8 mouse cellular contexts compared by ENCODE assay signal in genomic region chr2:168106701-168107178, GRCm38 (mm10). TPM values are rescaled to one million over a fixed set of nuclear protein-coding genes. Genes with fewer than 3 reads are reported as not detected.
A peak's percentile ranks its signal among the peaks of the same experiment; 100 is the strongest.
DNase-seq lines count a peak whose midpoint lies in the region; ATAC-seq and TF ChIP-seq lines count a peak whose summit lies in the region.

No protein-coding gene starts in this region.

- no peaks in the 10 kb centered on the region for H3K9me3 ChIP-seq in heart, embryonic 15.5 days (replicated peaks)

- TF ChIP-seq POLR2A in testis, adult 2 months (IDR thresholded peaks at IDR 0.05; ENCODE audit: control insufficient read depth, low read depth, low read length): no peak

- TF ChIP-seq CTCF in testis, adult 2 months (IDR thresholded peaks at IDR 0.05; ENCODE audit: control insufficient read depth, insufficient read depth, insufficient replicate concordance, low read depth, low read length): no peak

- H3K4me2 ChIP-seq in heart, embryonic 15.5 days: peak overlapping the region; percentile 66

- peak overlapping the region; percentile 41 for H3K9ac ChIP-seq in heart, embryonic 15.5 days

- ATAC-seq in heart, embryonic 15.5 days (replicated peaks; ENCODE audit: insufficient number of reproducible peaks, insufficient read depth, low FRiP score, low read depth): peak; percentile 61

- peaks cover 11% of the 10 kb centered on the region for H3K4me1 ChIP-seq in heart, embryonic 15.5 days (replicated peaks)
- peaks cover 5% of the 10 kb centered on the region for H3K4me1 ChIP-seq in testis, adult 2 months (ENCODE audit: control insufficient read depth, insufficient read depth, low read length)

- peak; percentile 44 for DNase-seq in urinary bladder, postnatal 14 days (ENCODE audit: low spot score)
- DNase-seq in urinary bladder, adult 2 months (ENCODE audit: low spot score): no peak
- peak; percentile 92 for DNase-seq in fibroblast of lung, adult 2 months (ENCODE audit: low read depth)
- peak; percentile 74 to 90 for DNase-seq in kidney, postnatal 25 days
- peak; percentile 34 for DNase-seq in lung, postnatal 36 days
- DNase-seq in spleen, adult 12 weeks (ENCODE audit: low spot score): no peak

- H3K27me3 ChIP-seq in heart, embryonic 15.5 days: no peaks in the 10 kb centered on the region
- no peaks in the 10 kb centered on the region for H3K27me3 ChIP-seq in testis, adult 2 months (ENCODE audit: control insufficient read depth, insufficient read depth, low read length)

- H3K4me3 ChIP-seq in heart, embryonic 15.5 days: peak overlapping the region; percentile 35
- H3K4me3 ChIP-seq in testis, adult 2 months (ENCODE audit: control insufficient read depth, low read depth, low read length): peak overlapping the region; percentile 24

- WGBS in heart, embryonic 15.5 days: 33% methylated on average over 20 of the region's 20 CpGs

- peak overlapping the region; percentile 85 for H3K27ac ChIP-seq in heart, embryonic 15.5 days
- H3K27ac ChIP-seq in testis, adult 2 months (ENCODE audit: control insufficient read depth, insufficient read depth, low read depth, low read length): no peak overlapping the region

- no peaks in the 10 kb centered on the region for H3K36me3 ChIP-seq in heart, embryonic 15.5 days
- H3K36me3 ChIP-seq in testis, adult 2 months (ENCODE audit: control insufficient read depth, insufficient read depth, low read length): no peaks in the 10 kb centered on the region

RNA-seq across cellular contexts. Expression of gene Pard6b, which starts 25.9 kb away (rescaled TPM):
- polyA plus RNA-seq in urinary bladder, adult 2 months (2012; rRNA removed): 6.3 and 8.3 TPM in 2 replicates
- 5.3 and 7.1 TPM in 2 replicates for polyA plus RNA-seq in heart, embryonic 15.5 days (2015; fragmentation: Nextera tagmentation; extraction: Ambion mirVana)
- polyA plus RNA-seq in testis, adult 2 months (2012; rRNA removed): 5.8 and 6.9 TPM in 2 replicates

Comparison
In these comparisons a context has a peak if more than half of its experiments do, and no peak if none do; other contexts are left out.
1. DNase-seq: peak in urinary bladder, postnatal 14 days (single experiment), fibroblast of lung, adult 2 months (single experiment), kidney, postnatal 25 days (2 of 2) and lung, postnatal 36 days (single experiment); none in urinary bladder, adult 2 months (single experiment) and spleen, adult 12 weeks (single experiment).